Mouse (Mus musculus) liver, adult 2 months (tissue): ENCODE measurements around the gene Aig1. TPM values are rescaled to one million over a fixed set of nuclear protein-coding genes. Genes with fewer than 3 reads are reported as not detected.

Source experiments
- DNase-seq: peaks from one replicate; pipeline ENCODE4 v3.0.0-alpha.2; 2011; ENCODE audit warnings: low read depth, low spot score; ENCODE audit errors: extremely low read depth
- H3K27ac ChIP-seq: fragments of 200-500 bp; replicated peaks from 2 replicates; pipeline ENCODE4 v1.5.1; 2012; ENCODE audit warnings: low read depth, mild to moderate bottlenecking, control low read depth, inconsistent platforms, low read length; ENCODE audit not compliant: insufficient read depth
- H3K27me3 ChIP-seq: fragments of 200-500 bp; 2 replicates; pipeline ENCODE4 v1.6.1; 2012; ENCODE audit warnings: mild to moderate bottlenecking, moderate library complexity, low read length, inconsistent platforms; ENCODE audit not compliant: control insufficient read depth, insufficient read depth
- H3K36me3 ChIP-seq: fragments of 200-500 bp; 2 replicates; pipeline ENCODE4 v1.6.1; 2012; ENCODE audit warnings: low read length, inconsistent platforms; ENCODE audit not compliant: control insufficient read depth, insufficient read depth
- H3K4me1 ChIP-seq: fragments of 200-500 bp; 2 replicates; pipeline ENCODE4 v1.6.1; 2011; ENCODE audit warnings: low read length; ENCODE audit not compliant: control insufficient read depth, insufficient read depth
- H3K4me3 ChIP-seq: fragments of 200-500 bp; 2 replicates; pipeline ENCODE4 v1.5.1; 2011; ENCODE audit warnings: low read depth, mild to moderate bottlenecking, control low read depth, low read length, moderate library complexity; ENCODE audit not compliant: insufficient read depth
- H3K79me2 ChIP-seq: fragments of 200-500 bp; 2 replicates; pipeline ENCODE4 v1.6.1; 2012; ENCODE audit warnings: inconsistent platforms, mild to moderate bottlenecking, low read length, moderate library complexity; ENCODE audit not compliant: control insufficient read depth, insufficient read depth
- H3K9ac ChIP-seq: fragments of 200-500 bp; 2 replicates; pipeline ENCODE4 v1.6.1; 2012; ENCODE audit warnings: low read depth, mild to moderate bottlenecking, control low read depth, inconsistent platforms, low read length
- CTCF ChIP-seq: fragments of 200-500 bp; IDR thresholded peaks from 2 replicates; pipeline ENCODE4 v1.5.1; 2011; ENCODE audit warnings: low read depth, low read length, control low read depth
- POLR2A ChIP-seq: fragments of 200-500 bp; IDR thresholded peaks from 2 replicates; pipeline ENCODE4 v1.6.1; 2011; ENCODE audit warnings: low read length, control low read depth; ENCODE audit not compliant: insufficient read depth; ENCODE audit errors: extremely low read depth
- WGBS: fragments of 180-500 bp; shearing (Covaris S2); methylation state at CpG from one replicate; pipeline ENCODE4 v1.1.7; 2018; 5-methylcytosine and 5-hydroxymethylcytosine counted together
- polyA plus RNA-seq: library from polyadenylated mRNA; depleted of rRNA; stranded (reverse); fragments of >200 nt; gene quantifications from 2 replicates; pipeline ENCODE4 v1.2.3, GENCODE M21; 2012
- total RNA-seq: library from RNA; depleted of rRNA; stranded (reverse); fragments of >200 nt; gene quantifications from 2 replicates; pipeline ENCODE4 v1.2.3, GENCODE M21; 2014

Aig1 gene
- total and polyA plus RNA-seq, 2 experiments: 18.9 to 37.3 TPM

GRCm38 (mm10) chr10:13711281-13711829, 157.4 kb downstream of the Aig1 start:
- H3K79me2 ChIP-seq: no peaks in the 10 kb centered on the region
- peaks cover 4% of the 10 kb centered on the region; the same call in 1 of the 2 replicates for H3K4me1 ChIP-seq
- H3K27ac ChIP-seq: no peak overlapping the region
- no peaks in the 10 kb centered on the region for H3K36me3 ChIP-seq
- no peak overlapping the region for H3K4me3 ChIP-seq
- no peak for DNase-seq
- H3K9ac ChIP-seq: no peak overlapping the region
- no peaks in the 10 kb centered on the region for H3K27me3 ChIP-seq
- no peak for TF ChIP-seq CTCF
- no peak for TF ChIP-seq POLR2A
- WGBS: 96% methylated on average over 8 of the region's 8 CpGs

- no peak overlapping the region for H3K27ac ChIP-seq
- no peaks in the 10 kb centered on the region for H3K36me3 ChIP-seq
- no peak for TF ChIP-seq POLR2A
- no peak for TF ChIP-seq CTCF
- no peak overlapping the region for H3K9ac ChIP-seq
- DNase-seq: no peak
- H3K27me3 ChIP-seq: no peaks in the 10 kb centered on the region
- H3K4me3 ChIP-seq: no peak overlapping the region
- H3K4me1 ChIP-seq: no peaks in the 10 kb centered on the region
- H3K79me2 ChIP-seq: no peaks in the 10 kb centered on the region
- WGBS: 38% methylated on average over 4 of the region's 4 CpGs
Measured at GRCm38 (mm10) chr10:13705771-13706170, 163.0 kb downstream of the Aig1 start.

- no peaks in the 10 kb centered on the region for H3K27me3 ChIP-seq
- H3K36me3 ChIP-seq: no peaks in the 10 kb centered on the region
- no peak for TF ChIP-seq POLR2A
- TF ChIP-seq CTCF: no peak
- 82% methylated on average over 6 of the region's 6 CpGs for WGBS
- H3K4me1 ChIP-seq: no peaks in the 10 kb centered on the region
- no peak for DNase-seq
- no peak overlapping the region for H3K27ac ChIP-seq
- H3K9ac ChIP-seq: no peak overlapping the region
- H3K4me3 ChIP-seq: no peak overlapping the region
- H3K79me2 ChIP-seq: no peaks in the 10 kb centered on the region
Measured at GRCm38 (mm10) chr10:13702688-13703087, 166.1 kb downstream of the Aig1 start.

GRCm38 (mm10) chr10:13702043-13702442, 166.7 kb downstream of the Aig1 start:
- 40% methylated on average over 8 of the region's 8 CpGs for WGBS
- no peaks in the 10 kb centered on the region for H3K79me2 ChIP-seq
- no peaks in the 10 kb centered on the region for H3K4me1 ChIP-seq
- no peaks in the 10 kb centered on the region for H3K27me3 ChIP-seq
- no peak overlapping the region for H3K9ac ChIP-seq
- no peak overlapping the region for H3K4me3 ChIP-seq
- no peak for DNase-seq
- H3K36me3 ChIP-seq: no peaks in the 10 kb centered on the region
- TF ChIP-seq CTCF (no peak), POLR2A (no peak)
- no peak overlapping the region for H3K27ac ChIP-seq

GRCm38 (mm10) chr10:13696326-13696725, 172.5 kb downstream of the Aig1 start:
- TF ChIP-seq POLR2A (no peak), CTCF (no peak)
- H3K27me3 ChIP-seq: no peaks in the 10 kb centered on the region
- no peaks in the 10 kb centered on the region for H3K36me3 ChIP-seq
- H3K4me3 ChIP-seq: no peak overlapping the region
- H3K4me1 ChIP-seq: no peaks in the 10 kb centered on the region
- no peak overlapping the region for H3K9ac ChIP-seq
- DNase-seq: no peak
- no peak overlapping the region for H3K27ac ChIP-seq
- H3K79me2 ChIP-seq: no peaks in the 10 kb centered on the region

- no peaks in the 10 kb centered on the region for H3K4me1 ChIP-seq
- H3K27ac ChIP-seq: no peak overlapping the region
- H3K36me3 ChIP-seq: no peaks in the 10 kb centered on the region; the same call in 1 of the 2 replicates
- no peaks in the 10 kb centered on the region for H3K27me3 ChIP-seq
- DNase-seq: no peak
- H3K4me3 ChIP-seq: no peak overlapping the region
- no peak overlapping the region for H3K9ac ChIP-seq
- TF ChIP-seq CTCF: no peak
- TF ChIP-seq POLR2A: no peak
- H3K79me2 ChIP-seq: no peaks in the 10 kb centered on the region
- WGBS: 98% methylated on average over 4 of the region's 4 CpGs
Measured at GRCm38 (mm10) chr10:13693276-13693675, 175.5 kb downstream of the Aig1 start.
